Mouse (Mus musculus) WW6 (cell line): ENCODE measurements around the gene Zfp467.

ENCODE experiments used
- DNase-seq: peaks from one replicate; pipeline ENCODE4 v3.0.0-alpha.2; 2013; ENCODE audit warnings: low read depth, low spot score

The Zfp467 gene

GRCm38 (mm10) chr6:48440306-48441014 is 5.2 kb downstream of the Zfp467 start:
- DNase-seq = no peak

- no peak for DNase-seq
Measured at GRCm38 (mm10) chr6:48439654-48440053, 6.0 kb downstream of the Zfp467 start.

DNA sequence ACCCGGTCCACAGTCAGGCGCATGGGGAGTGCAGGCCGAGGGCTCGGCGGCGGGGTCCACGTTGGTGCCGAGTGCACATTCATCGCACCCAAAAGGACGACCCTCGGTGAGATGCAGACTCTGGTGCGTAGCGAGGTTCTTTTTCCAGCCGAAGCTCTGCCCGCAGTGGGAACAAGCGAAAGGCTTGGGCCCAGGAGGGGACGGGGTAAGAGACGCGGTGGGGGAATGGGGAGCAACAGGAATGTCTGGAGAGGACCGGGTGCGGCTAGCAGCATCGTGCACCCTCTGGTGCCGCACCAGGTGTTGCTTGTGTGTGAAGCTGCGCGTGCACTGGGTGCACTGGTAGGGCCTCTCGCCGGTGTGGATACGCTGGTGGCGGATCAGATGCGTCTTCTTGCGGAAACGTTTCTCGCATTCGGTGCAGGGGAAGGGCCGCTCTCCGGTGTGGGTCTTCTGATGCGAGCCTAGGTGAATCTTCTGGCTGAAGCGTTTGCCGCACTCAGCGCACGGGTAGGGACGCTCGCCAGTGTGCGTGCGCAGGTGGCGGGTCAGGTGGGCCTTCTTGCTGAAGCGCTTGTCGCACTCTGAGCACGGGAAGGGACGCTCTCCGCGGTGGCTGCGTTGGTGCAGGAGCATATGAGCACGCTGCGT is 7.0 kb downstream of the Zfp467 start:
- peak; percentile 54 for DNase-seq

GRCm38 (mm10) chr6:48437679-48438376 is 7.8 kb downstream of the Zfp467 start:
- DNase-seq = peak; percentile 49

DNA sequence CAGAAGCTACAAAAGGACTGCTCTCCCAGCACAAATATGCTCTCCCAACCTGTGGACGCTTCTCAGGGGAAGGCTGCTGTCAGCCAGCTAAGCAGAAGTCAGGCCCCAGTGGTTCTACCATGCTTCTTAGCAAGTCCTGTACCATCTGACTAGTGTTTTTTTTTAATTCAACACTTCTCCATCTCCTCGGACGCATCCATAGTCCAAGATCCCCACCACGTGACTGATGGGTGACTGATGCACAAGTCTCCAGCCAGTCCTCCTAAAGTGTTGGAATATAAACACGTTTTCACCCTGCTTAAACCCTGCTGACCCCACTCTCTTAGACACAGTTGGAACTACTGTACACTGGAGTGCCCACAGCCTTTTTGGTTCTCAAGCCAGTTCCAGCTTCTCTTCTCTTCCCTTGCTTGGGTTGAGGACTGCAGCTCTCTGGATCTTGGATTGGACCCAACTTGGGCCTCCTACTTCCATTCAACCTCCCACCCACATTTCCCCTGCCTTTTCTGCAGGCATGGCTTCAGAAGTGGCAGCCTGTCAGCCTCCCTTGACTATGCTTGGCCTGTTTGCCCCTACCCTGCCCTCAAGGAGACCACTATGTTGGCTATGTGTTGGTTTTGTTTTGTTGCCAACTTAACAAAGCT is 9.8 kb downstream of the Zfp467 start:
- no peak for DNase-seq

- no peak for DNase-seq
Measured at GRCm38 (mm10) chr6:48435111-48435510, 10.5 kb downstream of the Zfp467 start.

DNA sequence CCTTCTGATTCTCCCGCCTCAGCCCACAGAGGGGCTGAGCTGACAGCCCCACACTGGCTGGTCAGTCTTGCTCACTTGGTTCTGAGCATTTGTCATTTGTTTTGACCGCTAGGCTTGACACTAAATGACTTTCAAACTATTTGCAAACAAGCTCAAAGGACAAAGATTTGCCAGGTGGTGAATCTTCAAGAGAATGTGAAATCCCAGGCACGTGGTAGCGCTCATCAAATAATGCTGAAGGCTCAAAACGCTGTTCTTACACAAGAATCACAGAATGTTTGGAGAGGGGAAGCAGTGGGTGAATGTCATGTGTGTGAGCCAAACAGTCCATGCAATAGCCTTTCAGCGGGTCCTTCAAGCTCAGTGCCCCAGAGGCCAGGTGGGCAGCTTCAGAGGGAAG is 11.0 kb downstream of the Zfp467 start:
- DNase-seq = no peak

DNA sequence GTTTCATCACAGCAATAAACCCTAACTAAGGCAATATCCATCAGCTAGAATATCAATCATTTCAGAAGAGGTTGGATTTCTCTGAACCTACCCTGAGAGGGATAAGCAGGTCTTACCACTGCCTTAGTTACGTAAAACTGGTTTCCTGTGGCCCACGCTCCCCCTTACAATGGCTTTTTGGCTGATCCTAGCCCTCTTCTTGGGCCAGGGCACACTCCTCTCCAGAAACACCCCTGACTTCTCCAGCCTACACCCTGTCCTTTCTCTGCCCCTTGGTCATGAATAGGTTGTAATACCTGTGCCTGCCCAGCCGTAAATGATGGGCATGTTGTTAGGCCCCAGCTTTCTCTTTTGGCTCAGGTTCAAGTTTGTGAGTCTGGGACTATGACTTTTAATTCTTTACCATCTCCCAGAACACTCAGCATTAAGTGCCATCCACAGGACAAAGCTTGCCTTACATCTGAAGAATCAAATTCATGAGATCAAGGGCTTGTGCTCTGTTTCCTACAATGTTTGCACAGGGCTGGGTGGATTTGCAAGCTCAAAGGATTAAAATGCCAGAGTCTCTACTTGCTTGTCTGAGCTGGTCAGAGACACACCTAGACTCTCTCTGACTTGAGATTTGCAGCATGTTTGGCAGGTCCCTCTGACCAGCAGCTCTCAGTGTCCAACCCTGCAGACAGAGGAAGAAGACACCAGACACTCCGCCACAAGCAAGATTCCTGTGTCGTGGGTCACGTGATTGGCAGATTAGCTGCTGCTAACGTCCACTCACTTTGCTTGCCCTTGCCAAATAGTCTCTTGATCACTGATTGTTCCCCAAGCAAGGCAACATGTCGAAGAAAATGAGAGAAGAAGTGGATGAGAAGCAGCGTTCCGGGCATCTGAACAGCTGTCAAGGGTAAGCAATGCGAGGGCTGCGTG is 12.5 kb downstream of the Zfp467 start:
- DNase-seq = no peak

- DNase-seq = no peak
Measured at GRCm38 (mm10) chr6:48430748-48431147, 14.9 kb downstream of the Zfp467 start.

GRCm38 (mm10) chr6:48428769-48429557 is 16.7 kb downstream of the Zfp467 start:
- no peak for DNase-seq

DNA sequence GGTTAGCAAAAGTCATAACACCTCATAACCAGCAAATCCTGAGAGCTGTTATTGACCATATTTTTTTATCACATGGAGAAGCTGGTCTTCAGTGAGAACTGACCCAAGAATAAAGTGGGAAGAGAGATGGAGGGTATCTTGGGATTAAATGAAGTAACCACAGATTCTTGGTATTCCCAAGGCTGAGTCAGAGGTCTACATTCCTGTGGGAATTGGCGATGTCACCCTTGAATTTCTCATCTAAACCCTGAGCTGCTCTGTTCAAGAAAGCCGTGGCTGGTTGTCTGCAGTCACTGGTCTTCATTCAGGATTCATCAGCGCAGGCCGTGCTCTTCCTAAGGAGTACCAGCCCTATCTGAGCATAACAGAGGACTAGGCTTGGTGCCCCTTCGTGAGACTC is 18.7 kb downstream of the Zfp467 start:
- no peak for DNase-seq

- no peak for DNase-seq
Measured at GRCm38 (mm10) chr6:48424074-48424473, 21.6 kb downstream of the Zfp467 start.

- DNase-seq = no peak
Measured at GRCm38 (mm10) chr6:48423336-48423735, 22.3 kb downstream of the Zfp467 start.

GRCm38 (mm10) chr6:48420647-48421046 is 25.0 kb downstream of the Zfp467 start:
- no peak for DNase-seq

- DNase-seq = no peak
Measured at GRCm38 (mm10) chr6:48416486-48416885, 29.1 kb downstream of the Zfp467 start.

- DNase-seq = no peak
Measured at GRCm38 (mm10) chr6:48415636-48416035, 30.0 kb downstream of the Zfp467 start.

DNA sequence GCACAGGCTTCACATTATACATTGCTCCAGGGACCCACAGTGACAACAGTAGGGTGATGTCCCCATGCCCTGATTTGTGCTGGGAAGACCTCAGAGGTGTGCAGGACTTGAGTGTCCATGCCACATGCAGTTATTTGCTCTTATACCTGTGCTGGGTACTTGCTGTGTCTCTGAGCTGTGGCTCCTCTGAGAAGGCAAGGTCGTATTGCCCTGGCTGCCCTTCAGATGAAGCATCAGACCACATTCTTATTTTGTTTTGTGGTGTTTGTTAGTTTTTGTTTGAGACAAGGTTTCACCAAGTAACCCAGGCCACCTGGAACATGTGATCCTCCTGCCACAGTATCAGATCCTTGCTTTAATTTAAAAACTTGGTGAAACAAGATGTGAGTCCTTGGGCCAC is 30.7 kb downstream of the Zfp467 start:
- DNase-seq = no peak

DNA sequence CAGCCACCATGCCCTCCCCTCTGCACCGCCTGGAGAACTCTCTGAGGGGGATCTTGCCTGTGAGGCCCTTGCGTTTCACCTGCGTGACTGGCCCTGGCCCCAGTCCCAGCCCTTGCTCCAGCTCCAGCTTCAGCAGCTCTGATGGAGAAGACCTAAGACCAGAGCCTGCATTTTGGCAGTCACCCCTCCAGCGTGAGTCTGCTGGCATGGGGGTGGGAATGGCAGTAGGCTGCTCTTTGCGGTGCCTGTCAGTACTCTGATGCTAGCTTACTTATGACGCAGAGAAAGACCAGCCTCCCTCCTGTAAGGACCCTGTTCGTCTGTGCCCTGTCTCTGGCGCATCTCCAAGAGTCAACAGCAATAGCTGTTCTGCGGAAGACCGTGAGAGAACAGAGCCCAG is 32.5 kb downstream of the Zfp467 start:
- DNase-seq = no peak

DNA sequence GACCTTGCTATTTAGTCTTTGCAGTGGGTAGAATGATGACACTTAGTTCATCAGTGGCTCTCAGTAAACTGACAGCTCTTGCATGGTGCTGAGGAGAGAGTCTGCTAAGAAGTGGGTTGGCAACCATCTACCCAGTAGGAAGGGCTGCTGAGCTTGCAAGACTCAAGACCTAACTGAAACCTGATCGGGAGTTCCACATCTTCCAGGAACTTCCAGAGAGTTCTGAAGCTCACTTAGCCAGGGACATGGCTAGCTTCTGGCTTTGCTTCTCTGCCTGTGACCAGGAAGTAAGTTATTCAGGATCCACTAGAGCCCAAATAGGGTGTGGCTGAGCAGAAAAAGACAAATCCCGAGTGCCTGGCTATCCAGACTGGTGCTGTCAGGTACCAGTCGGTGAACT is 33.0 kb downstream of the Zfp467 start:
- no peak for DNase-seq

DNA sequence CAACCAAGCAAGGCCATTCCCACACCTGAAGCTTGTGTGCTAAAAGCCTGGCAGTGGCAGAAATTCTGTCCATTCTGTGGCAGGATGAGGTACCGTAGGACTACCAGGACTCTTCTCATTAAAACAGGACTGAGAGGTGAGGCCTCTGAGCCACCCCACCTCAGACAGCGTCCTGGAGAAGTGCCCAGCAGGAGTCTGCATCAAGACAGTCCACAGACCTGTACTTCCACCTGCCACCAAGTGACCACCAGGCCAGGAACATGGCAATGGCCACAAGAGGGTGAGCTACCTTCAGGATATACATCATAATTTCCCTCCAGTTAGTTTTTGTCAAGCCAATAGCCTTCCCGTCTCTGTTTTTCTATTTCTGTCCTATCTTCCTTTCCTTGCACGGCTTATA is 33.5 kb downstream of the Zfp467 start:
- DNase-seq = no peak
